Mouse (Mus musculus): Measurements from ENCODE around the gene Wdr72.

- TF ChIP-seq CHD2 (IDR thresholded peaks at IDR 0.05; ENCODE audit: low read depth, low read length) (no peak), ZC3H11A (IDR thresholded peaks at IDR 0.05; ENCODE audit: borderline replicate concordance, low read depth, low read length) (no peak)
Observed at GRCm38 (mm10) chr9:74332321-74332720, 222.2 kb downstream of the Wdr72 start.
